Mouse (Mus musculus): ENCODE measurements at regions not wholly inside any gene's neighbourhood (a gene's known extent, or its start where the extent isn't known, plus 50 kb on each side); places are given as distances from the start of the nearest gene placed in this dataset.

GRCm38 (mm10) chr3:41366264-41366663, 189.3 kb upstream of the Jade1 start:
- TF ChIP-seq POLR2A (IDR thresholded peaks at IDR 0.05; ENCODE audit: low read depth, low read length) (no peak), CTCF (IDR thresholded peaks at IDR 0.05; ENCODE audit: extremely low read depth, insufficient read depth, insufficient read length, insufficient replicate concordance) (no peak)
